In the genomic region with DNA sequence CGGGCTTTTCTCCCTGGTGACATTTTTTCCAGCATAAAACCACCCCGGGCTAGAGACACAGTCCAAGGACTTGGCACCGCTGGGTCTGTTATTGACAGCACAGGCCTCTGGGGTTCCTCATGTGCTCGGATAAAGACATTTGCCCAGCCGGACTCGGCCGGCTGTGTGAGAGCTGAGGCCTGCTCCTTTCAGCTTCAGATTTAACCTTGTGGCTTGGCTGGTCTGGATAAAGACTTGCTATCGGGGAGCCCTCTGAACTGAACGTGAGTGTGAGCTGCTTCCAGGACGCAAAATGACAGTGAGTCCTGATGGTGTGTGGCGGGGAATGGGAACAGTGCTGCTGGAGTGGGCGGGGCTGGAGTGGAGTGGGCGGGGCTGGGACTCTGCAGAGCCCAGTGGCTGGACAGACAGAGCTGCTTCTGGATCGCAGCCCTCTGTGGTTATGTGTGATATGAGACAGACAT, we compare ENCODE assay signal across 11 mouse cellular contexts. TPM values are rescaled to one million over a fixed set of nuclear protein-coding genes. Genes with fewer than 3 reads are reported as not detected.
DNase-seq lines count a peak whose midpoint lies in the region; ATAC-seq lines count a peak whose summit lies in the region.
"Had no signal": no experiment of that assay in that cellular context is flagged by ENCODE, and none has a peak within 500 bp of the region (broad histone marks: within the 10 kb centered on the region; RNA-seq: fewer than 3 reads in every experiment).

No protein-coding gene starts in this region.

- H3K9me3 ChIP-seq in heart, embryonic 16.5 days (replicated peaks; ENCODE audit: control insufficient read depth, low read length): no peaks in the 10 kb centered on the region
- H3K9me3 ChIP-seq in embryonic facial prominence, embryonic 10.5 days: no peaks in the 10 kb centered on the region
- no peaks in the 10 kb centered on the region for H3K9me3 ChIP-seq in hindbrain, embryonic 16.5 days (ENCODE audit: control insufficient read depth, low read length)
- H3K9me3 ChIP-seq in midbrain, embryonic 12.5 days: no peaks in the 10 kb centered on the region
- H3K9me3 ChIP-seq: embryonic facial prominence, embryonic 15.5 days; liver, embryonic 13.5 days had no signal

- ATAC-seq in heart, embryonic 16.5 days (replicated peaks; ENCODE audit: extremely low read depth, insufficient read depth, low FRiP score): 0 out of 2 replicates have a peak, but pooled peaks have one; percentile 37
- ATAC-seq in hindbrain, embryonic 16.5 days: peak; percentile 61
- peak; percentile 49; the same call in 1 of the 2 replicates for ATAC-seq in midbrain, embryonic 12.5 days (ENCODE audit: low FRiP score, low read depth)

- H3K4me3 ChIP-seq in heart, embryonic 16.5 days (ENCODE audit: low read length): no peak overlapping the region
- H3K4me3 ChIP-seq in embryonic facial prominence, embryonic 10.5 days: peak overlapping the region; percentile 40
- no peak overlapping the region for H3K4me3 ChIP-seq in hindbrain, embryonic 16.5 days (ENCODE audit: low read length)
- H3K4me3 ChIP-seq in midbrain, embryonic 12.5 days: no peak overlapping the region
- H3K4me3 ChIP-seq: embryonic facial prominence, embryonic 15.5 days; liver, embryonic 13.5 days had no signal

- H3K4me2 ChIP-seq in heart, embryonic 16.5 days (ENCODE audit: low read depth, low read length): peak overlapping the region; percentile 33; the same call in 1 of the 2 replicates
- H3K4me2 ChIP-seq in hindbrain, embryonic 16.5 days (ENCODE audit: low read length): peak overlapping the region; percentile 4; the same call in 1 of the 2 replicates
- H3K4me2 ChIP-seq in midbrain, embryonic 12.5 days (replicated peaks): peak overlapping the region; percentile 36
- H3K4me2 ChIP-seq: embryonic facial prominence, embryonic 15.5 days; liver, embryonic 13.5 days had no signal

- peaks cover 17% of the 10 kb centered on the region for H3K4me1 ChIP-seq in heart, embryonic 16.5 days (ENCODE audit: control insufficient read depth, insufficient read depth, low read length)
- peaks cover 26% of the 10 kb centered on the region for H3K4me1 ChIP-seq in embryonic facial prominence, embryonic 10.5 days
- peaks cover 6% of the 10 kb centered on the region for H3K4me1 ChIP-seq in hindbrain, embryonic 16.5 days (ENCODE audit: control insufficient read depth, insufficient read depth, low read depth, low read length)
- peaks cover 27% of the 10 kb centered on the region for H3K4me1 ChIP-seq in midbrain, embryonic 12.5 days
- H3K4me1 ChIP-seq: liver, embryonic 13.5 days had no signal

- H3K27ac ChIP-seq in heart, embryonic 16.5 days (ENCODE audit: low read length): no peak overlapping the region
- peak overlapping the region; percentile 30; the same call in 1 of the 2 replicates for H3K27ac ChIP-seq in embryonic facial prominence, embryonic 10.5 days (replicated peaks)
- no peak overlapping the region for H3K27ac ChIP-seq in hindbrain, embryonic 16.5 days (ENCODE audit: low read depth, low read length)
- H3K27ac ChIP-seq in midbrain, embryonic 12.5 days (replicated peaks): peak overlapping the region; percentile 76
- H3K27ac ChIP-seq: embryonic facial prominence, embryonic 15.5 days; liver, embryonic 13.5 days had no signal

- H3K36me3 ChIP-seq in heart, embryonic 16.5 days (ENCODE audit: control insufficient read depth, insufficient read depth): no peaks in the 10 kb centered on the region
- H3K36me3 ChIP-seq in embryonic facial prominence, embryonic 10.5 days (replicated peaks): no peaks in the 10 kb centered on the region
- no peaks in the 10 kb centered on the region for H3K36me3 ChIP-seq in hindbrain, embryonic 16.5 days (ENCODE audit: control insufficient read depth, insufficient read depth, low read length)
- no peaks in the 10 kb centered on the region for H3K36me3 ChIP-seq in midbrain, embryonic 12.5 days
- H3K36me3 ChIP-seq: embryonic facial prominence, embryonic 15.5 days; liver, embryonic 13.5 days had no signal

- no peaks in the 10 kb centered on the region for H3K27me3 ChIP-seq in heart, embryonic 16.5 days (ENCODE audit: control insufficient read depth, insufficient read depth, low read length)
- 0 out of 2 replicates have a peak, but pooled peaks cover 12% of the 10 kb centered on the region for H3K27me3 ChIP-seq in embryonic facial prominence, embryonic 10.5 days (replicated peaks; ENCODE audit: low read depth, poor library complexity, severe bottlenecking)
- 0 out of 2 replicates have a peak, but pooled peaks cover 3% of the 10 kb centered on the region for H3K27me3 ChIP-seq in hindbrain, embryonic 16.5 days (replicated peaks; ENCODE audit: control insufficient read depth, insufficient read depth, low read length)
- H3K27me3 ChIP-seq in midbrain, embryonic 12.5 days: no peaks in the 10 kb centered on the region
- H3K27me3 ChIP-seq: embryonic facial prominence, embryonic 15.5 days; liver, embryonic 13.5 days had no signal

- no peak overlapping the region for H3K9ac ChIP-seq in heart, embryonic 16.5 days (ENCODE audit: low read length)
- H3K9ac ChIP-seq in hindbrain, embryonic 16.5 days (ENCODE audit: low read depth, low read length): no peak overlapping the region
- 0 out of 2 replicates have a peak overlapping the region, but pooled peaks have one; percentile 31 for H3K9ac ChIP-seq in midbrain, embryonic 12.5 days (replicated peaks)
- H3K9ac ChIP-seq: embryonic facial prominence, embryonic 15.5 days; liver, embryonic 13.5 days had no signal

- WGBS in heart, embryonic 16.5 days: 17% methylated on average over 14 of the region's 14 CpGs
- 21% methylated on average over 14 of the region's 14 CpGs for WGBS in embryonic facial prominence, embryonic 10.5 days
- 8% methylated on average over 14 of the region's 14 CpGs for WGBS in hindbrain, embryonic 16.5 days
- WGBS in midbrain, embryonic 12.5 days: 15% methylated on average over 14 of the region's 14 CpGs

- no peak for DNase-seq in heart, adult 8-10 months (ENCODE audit: low spot score)
- DNase-seq in embryonic facial prominence, embryonic 10.5 days (ENCODE audit: low spot score): peak; percentile 50
- DNase-seq in spleen, postnatal 4 days (ENCODE audit: low spot score in 2 of 2): no peak
- DNase-seq in thymus, postnatal 25 days: no peak
- no peak for DNase-seq in frontal cortex, postnatal 36 days (ENCODE audit: low spot score in 2 of 2)
- DNase-seq: liver, embryonic 13.5 days had no signal

RNA-seq across cellular contexts. Expression of gene Wscd2, which starts 26.8 kb away (rescaled TPM):
- polyA plus RNA-seq in heart, embryonic 16.5 days (2015; fragmentation: Nextera tagmentation; extraction: Ambion mirVana): 1.5 and 1.9 TPM in 2 replicates
- total RNA-seq in heart, adult 8-10 months (2022): under 1 TPM in 3 of 4 experiments, not detected in 1; 0.11 to 0.23 (median 0.16) TPM
- 4.2 and 5.4 TPM in 2 replicates for polyA plus RNA-seq in embryonic facial prominence, embryonic 10.5 days (2016; fragmentation: Nextera tagmentation; extraction: Ambion mirVana)
- 13.3 and 14.5 TPM in 2 replicates for polyA plus RNA-seq in hindbrain, embryonic 16.5 days (2015; fragmentation: Nextera tagmentation; extraction: Ambion mirVana)
- 14.2 and 16.0 TPM in 2 replicates for polyA plus RNA-seq in midbrain, embryonic 12.5 days (2016; fragmentation: Nextera tagmentation; extraction: Ambion mirVana)
- total RNA-seq: MEL had no signal

Comparison
In these comparisons a context has a peak if more than half of its experiments do, and no peak if none do; other contexts are left out.
1. H3K27ac ChIP-seq: peak in embryonic facial prominence, embryonic 10.5 days (single experiment) and midbrain, embryonic 12.5 days (single experiment); none in heart, embryonic 16.5 days (single experiment) and hindbrain, embryonic 16.5 days (single experiment).
2. Peak in every context shown above with its lines, with median percentiles within 50 percentile points of each other: ATAC-seq and H3K4me2 ChIP-seq.